Mouse (Mus musculus) heart, embryonic 10.5 days (tissue): Measurements from ENCODE around the gene St8sia2. TPM values are rescaled to one million over a fixed set of nuclear protein-coding genes. Genes with fewer than 3 reads are reported as not detected.

Source experiments
- DNase-seq: peaks from one replicate; pipeline ENCODE4 v3.0.0-alpha.2; 2017; ENCODE audit warnings: low spot score
- H3K27ac ChIP-seq: fragments of 300-500 bp; sonication (generic); 2 replicates; pipeline ENCODE4 v1.5.1; 2016; ENCODE audit warnings: mild to moderate bottlenecking
- H3K27me3 ChIP-seq: fragments of 300-500 bp; sonication (generic); 2 replicates; pipeline ENCODE4 v1.6.1; 2016; ENCODE audit warnings: mild to moderate bottlenecking; ENCODE audit not compliant: poor library complexity, insufficient read depth, severe bottlenecking
- H3K36me3 ChIP-seq: fragments of 300-500 bp; sonication (generic); 2 replicates; pipeline ENCODE4 v1.6.1; 2016; ENCODE audit warnings: mild to moderate bottlenecking, moderate library complexity
- H3K4me1 ChIP-seq: fragments of 300-500 bp; sonication (generic); 2 replicates; pipeline ENCODE4 v1.6.1; 2016; ENCODE audit warnings: mild to moderate bottlenecking
- H3K4me3 ChIP-seq: fragments of 300-500 bp; sonication (generic); 2 replicates; pipeline ENCODE4 v1.5.1; 2016; ENCODE audit warnings: mild to moderate bottlenecking, moderate library complexity
- H3K9me3 ChIP-seq: fragments of 300-500 bp; sonication (generic); 2 replicates; pipeline ENCODE4 v1.6.1; 2016; ENCODE audit warnings: mild to moderate bottlenecking, moderate library complexity
- WGBS: fragments of 180-500 bp; shearing (Covaris S2); methylation state at CpG from one replicate; pipeline ENCODE4 v1.1.7; 2016; 5-methylcytosine and 5-hydroxymethylcytosine counted together
- polyA plus RNA-seq: library from polyadenylated mRNA; unstranded; fragments of >200 nt; fragmentation: Nextera tagmentation; extraction: Ambion mirVana; gene quantifications from 2 replicates; pipeline ENCODE4 v1.2.1, GENCODE M21; 2016

Gene St8sia2
- polyA plus RNA-seq, 1 experiment from 2014 or later = 5.5 TPM

GRCm38 (mm10) chr7:73891830-73892229, 121.7 kb downstream of the St8sia2 start:
- H3K36me3 ChIP-seq = no peaks in the 10 kb centered on the region
- no peak overlapping the region for H3K27ac ChIP-seq
- 0 out of 2 replicates have a peak, but pooled peaks cover 3% of the 10 kb centered on the region for H3K27me3 ChIP-seq
- H3K4me3 ChIP-seq = no peak overlapping the region
- peak; percentile 65 for DNase-seq
- H3K4me1 ChIP-seq = no peaks in the 10 kb centered on the region
- H3K9me3 ChIP-seq = no peaks in the 10 kb centered on the region
- WGBS = 80% methylated on average over 5 of the region's 5 CpGs

- DNase-seq = peak; percentile 56
- Histone ChIP-seq H3K27ac (no peak overlapping the region), H3K27me3 (no peaks in the 10 kb centered on the region), H3K9me3 (no peaks in the 10 kb centered on the region), H3K4me1 (no peaks in the 10 kb centered on the region), H3K4me3 (no peak overlapping the region), H3K36me3 (no peaks in the 10 kb centered on the region)
- 82% methylated on average over 9 of the region's 9 CpGs for WGBS
Measured at GRCm38 (mm10) chr7:73890891-73891610, 122.4 kb downstream of the St8sia2 start.

GRCm38 (mm10) chr7:73890466-73890865, 123.0 kb downstream of the St8sia2 start:
- peak; percentile 53 for DNase-seq
- 84% methylated on average over 5 of the region's 5 CpGs for whole genome bisulfite sequencing
- Histone ChIP-seq H3K4me3 (no peak overlapping the region), H3K36me3 (no peaks in the 10 kb centered on the region), H3K27ac (no peak overlapping the region), H3K27me3 (no peaks in the 10 kb centered on the region), H3K4me1 (no peaks in the 10 kb centered on the region), H3K9me3 (no peaks in the 10 kb centered on the region)
